Mouse (Mus musculus) induced T-regulatory cell, adult 2 months (primary cell): ENCODE data around the gene Ifnlr1.

Experiments used
- DNase-seq: peaks from one replicate; pipeline ENCODE4 v3.0.0-alpha.2; 2012; ENCODE audit warnings: low read depth

Ifnlr1 gene

GRCm38 (mm10) chr4:135743520-135743919 lies 57.4 kb downstream of the Ifnlr1 start:
- DNase-seq = no peak

- no peak for DNase-seq
These were observed 58.8 kb downstream of the Ifnlr1 start for GRCm38 (mm10) chr4:135744726-135745448.

GRCm38 (mm10) chr4:135745613-135746012 lies 59.5 kb downstream of the Ifnlr1 start:
- no peak for DNase-seq

- peak; percentile 7 for DNase-seq
These were observed 64.8 kb downstream of the Ifnlr1 start for GRCm38 (mm10) chr4:135750896-135751295.

- DNase-seq = no peak
These were observed 66.2 kb downstream of the Ifnlr1 start for GRCm38 (mm10) chr4:135752106-135752778.

GRCm38 (mm10) chr4:135752779-135753164 lies 66.7 kb downstream of the Ifnlr1 start:
- DNase-seq = no peak
